Mouse (Mus musculus) heart, postnatal 0 days (tissue): ENCODE measurements around the gene Runx2. TPM values are rescaled to one million over a fixed set of nuclear protein-coding genes. Genes with fewer than 3 reads are reported as not detected.

Experiments
- ATAC-seq: fragments of 200-750 bp; cut with Nextera tagmentation; 2 replicates; pipeline ENCODE4 v1.8.0; 2017; ENCODE audit warnings: low read depth, moderate number of reproducible peaks, moderate library complexity; ENCODE audit not compliant: insufficient read depth
- DNase-seq: peaks from one replicate; pipeline ENCODE4 v3.0.0-alpha.2; 2016; ENCODE audit warnings: low spot score
- H3K27ac ChIP-seq: fragments of 300-500 bp; sonication (generic); 2 replicates; pipeline ENCODE4 v1.5.1; 2014; ENCODE audit warnings: low read depth, mild to moderate bottlenecking
- H3K27me3 ChIP-seq: fragments of 300-500 bp; sonication (generic); 2 replicates; pipeline ENCODE4 v1.6.1; 2014; ENCODE audit warnings: low read length, mixed read lengths; ENCODE audit not compliant: control insufficient read depth, insufficient read depth
- H3K36me3 ChIP-seq: fragments of 300-500 bp; sonication (generic); replicated peaks from 2 replicates; pipeline ENCODE4 v1.6.1; 2014; ENCODE audit warnings: low read length, mixed read lengths; ENCODE audit not compliant: control insufficient read depth, insufficient read depth
- H3K4me1 ChIP-seq: fragments of 300-500 bp; sonication (generic); 2 replicates; pipeline ENCODE4 v1.6.1; 2014; ENCODE audit warnings: antibody characterized with exemption; ENCODE audit not compliant: control insufficient read depth, insufficient read depth
- H3K4me2 ChIP-seq: fragments of 300-500 bp; sonication (generic); 2 replicates; pipeline ENCODE4 v1.6.1; 2014; ENCODE audit warnings: low read depth, mild to moderate bottlenecking, low read length, moderate library complexity
- H3K4me3 ChIP-seq: fragments of 300-500 bp; sonication (generic); 2 replicates; pipeline ENCODE4 v1.5.1; 2014; ENCODE audit warnings: low read depth, low read length
- H3K9ac ChIP-seq: fragments of 300-500 bp; sonication (generic); replicated peaks from 2 replicates; pipeline ENCODE4 v1.6.1; 2014; ENCODE audit warnings: low read depth, low read length, mixed read lengths
- H3K9me3 ChIP-seq: fragments of 300-500 bp; sonication (generic); replicated peaks from 2 replicates; pipeline ENCODE4 v1.6.1; 2016; ENCODE audit warnings: low read length; ENCODE audit not compliant: control insufficient read depth
- CTCF ChIP-seq: IDR thresholded peaks from 2 replicates; pipeline ENCODE4 v1.5.1; 2016; ENCODE audit warnings: antibody characterized with exemption, control low read depth, low read depth
- EP300 ChIP-seq: IDR thresholded peaks from 2 replicates; pipeline ENCODE4 v1.6.1; 2016; ENCODE audit warnings: antibody characterized with exemption, low read depth
- WGBS: fragments of 180-500 bp; shearing (Covaris S2); extraction: QIAGEN DNeasy Blood & Tissue Kit; methylation state at CpG from one replicate; pipeline ENCODE4 v1.1.7; 2014; 5-methylcytosine and 5-hydroxymethylcytosine counted together
- polyA plus RNA-seq: library from polyadenylated mRNA; unstranded; fragments of >200 nt; fragmentation: Nextera tagmentation; extraction: Ambion mirVana; gene quantifications from 2 replicates; pipeline ENCODE4 v1.2.1, GENCODE M21; 2015
- total RNA-seq: library from RNA; depleted of rRNA; stranded (reverse); fragments of >200 nt; gene quantifications from 2 replicates; pipeline ENCODE4 v1.2.3, GENCODE M21; 2014; ENCODE audit warnings: low replicate concordance

The Runx2 gene
- total and polyA plus RNA-seq, 2 experiments from 2014 or later = 0.04 TPM; not detected in 1

GRCm38 (mm10) chr17:44827124-44827523, 12.5 kb upstream of the Runx2 start:
- ATAC-seq = no peak
- 70% methylated on average over 3 of the region's 3 CpGs for WGBS
- H3K27ac ChIP-seq = no peak overlapping the region
- no peaks in the 10 kb centered on the region for H3K36me3 ChIP-seq
- TF ChIP-seq CTCF (no peak), EP300 (no peak)
- no peak for DNase-seq
- H3K9ac ChIP-seq = no peak overlapping the region
- H3K9me3 ChIP-seq = no peaks in the 10 kb centered on the region
- no peaks in the 10 kb centered on the region for H3K27me3 ChIP-seq
- no peak overlapping the region for H3K4me2 ChIP-seq
- no peak overlapping the region for H3K4me3 ChIP-seq
- H3K4me1 ChIP-seq = peaks cover 6% of the 10 kb centered on the region; the same call in 1 of the 2 replicates

- no peaks in the 10 kb centered on the region for H3K36me3 ChIP-seq
- no peaks in the 10 kb centered on the region for H3K27me3 ChIP-seq
- no peaks in the 10 kb centered on the region for H3K9me3 ChIP-seq
- no peak for TF ChIP-seq CTCF
- TF ChIP-seq EP300 = no peak
- H3K4me2 ChIP-seq = no peak overlapping the region
- H3K4me1 ChIP-seq = peaks cover 6% of the 10 kb centered on the region; the same call in 1 of the 2 replicates
- no peak overlapping the region for H3K9ac ChIP-seq
- no peak for ATAC-seq
- no peak overlapping the region for H3K4me3 ChIP-seq
- DNase-seq = no peak
- H3K27ac ChIP-seq = no peak overlapping the region
- 90% methylated on average over 5 of the region's 5 CpGs for WGBS
Measured at GRCm38 (mm10) chr17:44821940-44822339, 7.3 kb upstream of the Runx2 start.

GRCm38 (mm10) chr17:44819816-44820215, 5.2 kb upstream of the Runx2 start:
- no peak overlapping the region for H3K9ac ChIP-seq
- H3K4me1 ChIP-seq = no peaks in the 10 kb centered on the region
- no peaks in the 10 kb centered on the region for H3K9me3 ChIP-seq
- no peak overlapping the region for H3K4me3 ChIP-seq
- no peak for DNase-seq
- no peaks in the 10 kb centered on the region for H3K27me3 ChIP-seq
- H3K27ac ChIP-seq = no peak overlapping the region
- ATAC-seq = no peak
- H3K36me3 ChIP-seq = no peaks in the 10 kb centered on the region
- 58% methylated on average over 4 of the region's 4 CpGs for WGBS
- no peak overlapping the region for H3K4me2 ChIP-seq
- no peak for TF ChIP-seq CTCF

GRCm38 (mm10) chr17:44818825-44819224, 4.2 kb upstream of the Runx2 start:
- Histone ChIP-seq H3K27me3 (no peaks in the 10 kb centered on the region), H3K4me3 (no peak overlapping the region), H3K4me2 (no peak overlapping the region), H3K27ac (no peak overlapping the region), H3K36me3 (no peaks in the 10 kb centered on the region), H3K9me3 (no peaks in the 10 kb centered on the region), H3K9ac (no peak overlapping the region), H3K4me1 (no peaks in the 10 kb centered on the region; the same call in 1 of the 2 replicates)
- no peak for TF ChIP-seq CTCF
- no peak for TF ChIP-seq EP300
- 73% methylated on average over 2 of the region's 2 CpGs for WGBS
- DNase-seq (no peak), ATAC-seq (no peak)

- no peak overlapping the region for H3K4me2 ChIP-seq
- WGBS = 95% methylated on average over 1 of the region's 1 CpGs
- ATAC-seq = no peak
- no peak overlapping the region for H3K27ac ChIP-seq
- no peak for DNase-seq
- H3K4me1 ChIP-seq = no peaks in the 10 kb centered on the region
- no peak overlapping the region for H3K4me3 ChIP-seq
- H3K9me3 ChIP-seq = no peaks in the 10 kb centered on the region
- H3K36me3 ChIP-seq = no peaks in the 10 kb centered on the region
- H3K9ac ChIP-seq = no peak overlapping the region
- H3K27me3 ChIP-seq = no peaks in the 10 kb centered on the region
- TF ChIP-seq EP300 (no peak), CTCF (no peak)
Measured at GRCm38 (mm10) chr17:44807031-44807430, 7.6 kb downstream of the Runx2 start.

GRCm38 (mm10) chr17:44797331-44797730, 17.3 kb downstream of the Runx2 start:
- ATAC-seq (no peak), DNase-seq (no peak)
- H3K4me3 ChIP-seq = no peak overlapping the region
- H3K27ac ChIP-seq = no peak overlapping the region
- no peaks in the 10 kb centered on the region for H3K4me1 ChIP-seq
- no peaks in the 10 kb centered on the region for H3K9me3 ChIP-seq
- H3K9ac ChIP-seq = no peak overlapping the region
- TF ChIP-seq EP300 = no peak
- no peak for TF ChIP-seq CTCF
- H3K27me3 ChIP-seq = no peaks in the 10 kb centered on the region
- 31% methylated on average over 3 of the region's 3 CpGs for WGBS
- H3K4me2 ChIP-seq = no peak overlapping the region
- H3K36me3 ChIP-seq = 0 out of 2 replicates have a peak, but pooled peaks cover 7% of the 10 kb centered on the region
